Mouse (Mus musculus) layer of hippocampus, adult 18-20 months (tissue): ENCODE measurements at regions not wholly inside any gene's neighbourhood (a gene's known extent, or its start where the extent isn't known, plus 50 kb on each side); places are given as distances from the start of the nearest gene placed in this dataset.

Experiments
- DNase-seq, 2 experiments: peaks; one replicate each; pipeline ENCODE4 v3.0.0; 2022; ENCODE audit warnings: low spot score in 2 of 2

GRCm38 (mm10) chr2:123473840-123474239, 615.9 kb upstream of the Sema6d start:
- no peak for DNase-seq

- peak; percentile 22 to 75 for DNase-seq
Measured at GRCm38 (mm10) chr2:123486681-123487080, 603.1 kb upstream of the Sema6d start.

GRCm38 (mm10) chr2:123506162-123506561, 583.6 kb upstream of the Sema6d start:
- no peak for DNase-seq

GRCm38 (mm10) chr2:123507095-123507494, 582.7 kb upstream of the Sema6d start:
- no peak for DNase-seq

- DNase-seq = no peak
Measured at GRCm38 (mm10) chr2:123528915-123529314, 560.9 kb upstream of the Sema6d start.

- DNase-seq = peak; percentile 11 to 53
Measured at GRCm38 (mm10) chr2:123532946-123533791, 556.6 kb upstream of the Sema6d start.

- no peak for DNase-seq
Measured at GRCm38 (mm10) chr2:123551249-123551850, 538.4 kb upstream of the Sema6d start.

- DNase-seq = no peak
Measured at GRCm38 (mm10) chr2:123558123-123558650, 531.6 kb upstream of the Sema6d start.
